Mouse (Mus musculus) cerebellum, postnatal 14 days (tissue): Measurements from ENCODE around the gene Fcrl5.
A peak's percentile ranks its signal among the peaks of the same experiment; 100 is the strongest.

Source experiments
- DNase-seq, 2 experiments: peaks; one replicate each; pipeline ENCODE4 v3.0.0; 2021; ENCODE audit warnings: mixed read lengths in 2 of 2

Gene Fcrl5

GRCm38 (mm10) chr3:87500088-87501055 is 64.8 kb downstream of the Fcrl5 start:
- DNase-seq: no peak

GRCm38 (mm10) chr3:87501151-87501550 is 65.6 kb downstream of the Fcrl5 start:
- no peak for DNase-seq

GRCm38 (mm10) chr3:87502771-87503170 is 67.2 kb downstream of the Fcrl5 start:
- no peak for DNase-seq

- peak; percentile 71 to 72 for DNase-seq
Observed at GRCm38 (mm10) chr3:87504330-87504729, 68.8 kb downstream of the Fcrl5 start.

- no peak for DNase-seq
Observed at GRCm38 (mm10) chr3:87504749-87505425, 69.3 kb downstream of the Fcrl5 start.

GRCm38 (mm10) chr3:87506456-87507416 is 71.2 kb downstream of the Fcrl5 start:
- no peak for DNase-seq

- peak; percentile 94 to 98 for DNase-seq
Observed at GRCm38 (mm10) chr3:87508205-87508901, 72.8 kb downstream of the Fcrl5 start.

GRCm38 (mm10) chr3:87509061-87509460 is 73.5 kb downstream of the Fcrl5 start:
- DNase-seq: no peak

GRCm38 (mm10) chr3:87510832-87511231 is 75.3 kb downstream of the Fcrl5 start:
- no peak for DNase-seq

GRCm38 (mm10) chr3:87511971-87512765 is 76.6 kb downstream of the Fcrl5 start:
- peak; percentile 42 to 43 for DNase-seq

GRCm38 (mm10) chr3:87515567-87516081 is 80.1 kb downstream of the Fcrl5 start:
- DNase-seq: no peak

GRCm38 (mm10) chr3:87518425-87518824 is 82.9 kb downstream of the Fcrl5 start:
- no peak for DNase-seq

- DNase-seq: no peak
Observed at GRCm38 (mm10) chr3:87521126-87521525, 85.6 kb downstream of the Fcrl5 start.

GRCm38 (mm10) chr3:87521833-87522232 is 86.3 kb downstream of the Fcrl5 start:
- DNase-seq: no peak

GRCm38 (mm10) chr3:87523701-87524100 is 88.1 kb downstream of the Fcrl5 start:
- DNase-seq: no peak

GRCm38 (mm10) chr3:87525043-87525836 is 89.7 kb downstream of the Fcrl5 start, which contains the start of gene Etv3:
Etv3 (plus strand) TSS chr3:87525407.
- peak; percentile 96 for DNase-seq

GRCm38 (mm10) chr3:87525837-87526570 is 90.4 kb downstream of the Fcrl5 start:
- DNase-seq: peak in 1 of 2 experiments; percentile 46

GRCm38 (mm10) chr3:87527139-87527538 is 91.6 kb downstream of the Fcrl5 start:
- DNase-seq: no peak

GRCm38 (mm10) chr3:87528021-87528420 is 92.4 kb downstream of the Fcrl5 start:
- DNase-seq: no peak
